Mouse (Mus musculus) limb, embryonic 12.5 days (tissue): Measurements from ENCODE around the gene Baat. TPM values are rescaled to one million over a fixed set of nuclear protein-coding genes. Genes with fewer than 3 reads are reported as not detected.
"Not testable (repeated sequence)": the region's sequence is repeated elsewhere in the genome, so short reads cannot be mapped to it uniquely, and the experiment has no call there.

Experiments
- ATAC-seq: fragments of 200-750 bp; cut with Nextera tagmentation; 2 replicates; pipeline ENCODE4 v1.8.0; 2017; ENCODE audit warnings: low read depth, moderate TSS enrichment; ENCODE audit not compliant: insufficient number of reproducible peaks, insufficient read depth, low FRiP score, low TSS enrichment
- H3K27ac ChIP-seq: fragments of 300-500 bp; sonication (generic); 2 replicates; pipeline ENCODE4 v1.5.1; 2016; ENCODE audit warnings: mild to moderate bottlenecking, moderate library complexity
- H3K27me3 ChIP-seq: fragments of 300-500 bp; sonication (generic); 2 replicates; pipeline ENCODE4 v1.6.1; 2016; ENCODE audit warnings: mild to moderate bottlenecking, moderate library complexity
- H3K36me3 ChIP-seq: fragments of 300-500 bp; sonication (generic); 2 replicates; pipeline ENCODE4 v1.6.1; 2016; ENCODE audit warnings: mild to moderate bottlenecking, moderate library complexity
- H3K4me1 ChIP-seq: fragments of 300-500 bp; sonication (generic); replicated peaks from 2 replicates; pipeline ENCODE4 v1.6.1; 2016
- H3K4me2 ChIP-seq: fragments of 300-500 bp; sonication (generic); 2 replicates; pipeline ENCODE4 v1.6.1; 2016; ENCODE audit warnings: mild to moderate bottlenecking, moderate library complexity
- H3K4me3 ChIP-seq: fragments of 300-500 bp; sonication (generic); replicated peaks from 2 replicates; pipeline ENCODE4 v1.5.1; 2016; ENCODE audit warnings: mild to moderate bottlenecking
- H3K9ac ChIP-seq: fragments of 300-500 bp; sonication (generic); replicated peaks from 2 replicates; pipeline ENCODE4 v1.6.1; 2016; ENCODE audit warnings: mild to moderate bottlenecking, moderate library complexity
- H3K9me3 ChIP-seq: fragments of 300-500 bp; sonication (generic); 2 replicates; pipeline ENCODE4 v1.6.1; 2016; ENCODE audit warnings: mild to moderate bottlenecking, moderate library complexity
- WGBS: fragments of 180-500 bp; shearing (Covaris S2); methylation state at CpG from one replicate; pipeline ENCODE4 v1.1.7; 2016; 5-methylcytosine and 5-hydroxymethylcytosine counted together
- polyA plus RNA-seq: library from polyadenylated mRNA; unstranded; fragments of >200 nt; fragmentation: Nextera tagmentation; extraction: Ambion mirVana; gene quantifications from 2 replicates; pipeline ENCODE4 v1.2.1, GENCODE M21; 2016

Gene Baat
- polyA plus RNA-seq, 1 experiment from 2014 or later, result not detected

- 36% methylated on average over 3 of the region's 3 CpGs for WGBS
- Histone ChIP-seq H3K27ac (no peak overlapping the region), H3K27me3 (no peaks in the 10 kb centered on the region), H3K9me3 (no peaks in the 10 kb centered on the region), H3K9ac (no peak overlapping the region), H3K4me3 (no peak overlapping the region), H3K4me2 (peak overlapping the region; percentile 41; the same call in 1 of the 2 replicates), H3K36me3 (no peaks in the 10 kb centered on the region), H3K4me1 (peaks cover 9% of the 10 kb centered on the region; the same call in 1 of the 2 replicates)
- no peak for ATAC-seq
Measured at GRCm38 (mm10) chr4:49480896-49481295, 25.5 kb downstream of the Baat start.

GRCm38 (mm10) chr4:49480104-49480760, 26.1 kb downstream of the Baat start:
- 12% methylated on average over 21 of the region's 21 CpGs for WGBS
- Histone ChIP-seq H3K9ac (no peak overlapping the region), H3K4me1 (peaks cover 9% of the 10 kb centered on the region; the same call in 1 of the 2 replicates), H3K9me3 (no peaks in the 10 kb centered on the region), H3K4me2 (peak overlapping the region; percentile 41), H3K36me3 (no peaks in the 10 kb centered on the region), H3K27me3 (no peaks in the 10 kb centered on the region), H3K4me3 (no peak overlapping the region), H3K27ac (no peak overlapping the region)
- no peak for ATAC-seq

GRCm38 (mm10) chr4:49479035-49479434, 27.3 kb downstream of the Baat start:
- 20% methylated on average over 2 of the region's 2 CpGs for WGBS
- H3K4me1 ChIP-seq, result not testable (repeated sequence)

GRCm38 (mm10) chr4:49478118-49478877, 28.1 kb downstream of the Baat start:
- H3K4me3 ChIP-seq, result peak overlapping the region; percentile 30
- peak; percentile 71 for ATAC-seq

More at GRCm38 (mm10) chr4:49479035-49479434, 27.3 kb downstream of the Baat start:
- not testable (repeated sequence) for H3K9ac ChIP-seq, H3K4me3 ChIP-seq, H3K27ac ChIP-seq, H3K9me3 ChIP-seq, H3K36me3 ChIP-seq, H3K27me3 ChIP-seq, ATAC-seq, H3K4me2 ChIP-seq

GRCm38 (mm10) chr4:49474583-49474982, 31.8 kb downstream of the Baat start:
- Histone ChIP-seq H3K4me3 (no peak overlapping the region), H3K27ac (no peak overlapping the region), H3K27me3 (no peaks in the 10 kb centered on the region), H3K36me3 (no peaks in the 10 kb centered on the region), H3K9ac (no peak overlapping the region), H3K4me1 (peaks cover 6% of the 10 kb centered on the region; the same call in 1 of the 2 replicates), H3K4me2 (no peak overlapping the region), H3K9me3 (no peaks in the 10 kb centered on the region)
- ATAC-seq, result no peak

More at GRCm38 (mm10) chr4:49478118-49478877, 28.1 kb downstream of the Baat start:
- no peak overlapping the region for H3K9ac ChIP-seq
- H3K4me1 ChIP-seq, result peaks cover 9% of the 10 kb centered on the region; the same call in 1 of the 2 replicates
- H3K27ac ChIP-seq, result no peak overlapping the region
- H3K36me3 ChIP-seq, result no peaks in the 10 kb centered on the region
- peak overlapping the region; percentile 58 for H3K4me2 ChIP-seq
- H3K27me3 ChIP-seq, result no peaks in the 10 kb centered on the region
- 20% methylated on average over 19 of the region's 19 CpGs for WGBS
- no peaks in the 10 kb centered on the region for H3K9me3 ChIP-seq

- Histone ChIP-seq H3K4me2 (no peak within 1 kb of the TSS), H3K9ac (no peak within 1 kb of the TSS), H3K27ac (no peak within 1 kb of the TSS), H3K9me3 (no peaks in the 10 kb centered on the region), H3K27me3 (no peaks in the 10 kb centered on the region), H3K4me1 (peaks cover 6% of the 10 kb centered on the region; the same call in 1 of the 2 replicates), H3K4me3 (no peak within 1 kb of the TSS), H3K36me3 (no peaks in the 10 kb centered on the region)
- no peak for ATAC-seq
- 59% methylated on average over 3 of the region's 3 CpGs for WGBS
Measured at GRCm38 (mm10) chr4:49473435-49474100, 32.8 kb downstream of the Baat start, which contains the start of gene Acnat1. Acnat1 (minus strand) TSS chr4:49473912.

- 69% methylated on average over 3 of the region's 3 CpGs for WGBS
- no peaks in the 10 kb centered on the region for H3K4me1 ChIP-seq
Measured at GRCm38 (mm10) chr4:49469435-49470151, 36.8 kb downstream of the Baat start.

GRCm38 (mm10) chr4:49467360-49467759, 39.0 kb downstream of the Baat start:
- H3K27me3 ChIP-seq, result no peaks in the 10 kb centered on the region
- H3K4me3 ChIP-seq, result no peak overlapping the region
- no peak overlapping the region for H3K4me2 ChIP-seq
- no peaks in the 10 kb centered on the region for H3K4me1 ChIP-seq
- no peaks in the 10 kb centered on the region for H3K36me3 ChIP-seq
- no peaks in the 10 kb centered on the region for H3K9me3 ChIP-seq
- no peak for ATAC-seq
- 94% methylated on average over 6 of the region's 6 CpGs for WGBS
- no peak overlapping the region for H3K9ac ChIP-seq
- no peak overlapping the region for H3K27ac ChIP-seq

More at GRCm38 (mm10) chr4:49469435-49470151, 36.8 kb downstream of the Baat start:
- Histone ChIP-seq H3K36me3 (no peaks in the 10 kb centered on the region), H3K4me2 (no peak overlapping the region), H3K9ac (no peak overlapping the region), H3K27ac (no peak overlapping the region), H3K9me3 (no peaks in the 10 kb centered on the region), H3K27me3 (no peaks in the 10 kb centered on the region), H3K4me3 (no peak overlapping the region)
- ATAC-seq, result no peak

- no peak overlapping the region for H3K4me2 ChIP-seq
- H3K9ac ChIP-seq, result no peak overlapping the region
- H3K9me3 ChIP-seq, result no peaks in the 10 kb centered on the region
- no peaks in the 10 kb centered on the region for H3K36me3 ChIP-seq
- ATAC-seq, result no peak
- H3K4me1 ChIP-seq, result 0 out of 2 replicates have a peak, but pooled peaks cover 3% of the 10 kb centered on the region
- H3K27me3 ChIP-seq, result no peaks in the 10 kb centered on the region
- no peak overlapping the region for H3K4me3 ChIP-seq
- H3K27ac ChIP-seq, result no peak overlapping the region
- 58% methylated on average over 2 of the region's 2 CpGs for WGBS
Measured at GRCm38 (mm10) chr4:49456171-49456570, 50.2 kb downstream of the Baat start.

GRCm38 (mm10) chr4:49451848-49452551, 54.4 kb downstream of the Baat start:
- no peaks in the 10 kb centered on the region for H3K9me3 ChIP-seq
- no peak overlapping the region for H3K4me2 ChIP-seq
- WGBS, result 74% methylated on average over 1 of the region's 1 CpGs
- no peaks in the 10 kb centered on the region for H3K27me3 ChIP-seq
- H3K4me3 ChIP-seq, result no peak overlapping the region
- H3K4me1 ChIP-seq, result 0 out of 2 replicates have a peak, but pooled peaks cover 3% of the 10 kb centered on the region
- H3K9ac ChIP-seq, result no peak overlapping the region
- ATAC-seq, result no peak
- H3K27ac ChIP-seq, result no peak overlapping the region
- H3K36me3 ChIP-seq, result no peaks in the 10 kb centered on the region
